Mouse (Mus musculus) liver, embryonic 16.5 days (tissue): ENCODE measurements around the gene Xylt1. TPM values are rescaled to one million over a fixed set of nuclear protein-coding genes. Genes with fewer than 3 reads are reported as not detected.

Experiments
- ATAC-seq: fragments of 200-750 bp; cut with Nextera tagmentation; 2 replicates; pipeline ENCODE4 v1.8.0; 2017; ENCODE audit warnings: low read depth, mild to moderate bottlenecking, moderate number of reproducible peaks, moderate library complexity
- H3K27ac ChIP-seq: fragments of 300-500 bp; sonication (generic); 2 replicates; pipeline ENCODE4 v1.5.1; 2014; ENCODE audit warnings: mild to moderate bottlenecking, low read length
- H3K27me3 ChIP-seq: fragments of 300-500 bp; sonication (generic); 2 replicates; pipeline ENCODE4 v1.6.1; 2014; ENCODE audit warnings: low read depth, low read length, mixed read lengths; ENCODE audit not compliant: control insufficient read depth, insufficient read depth
- H3K36me3 ChIP-seq: fragments of 300-500 bp; sonication (generic); 2 replicates; pipeline ENCODE4 v1.6.1; 2014; ENCODE audit warnings: mild to moderate bottlenecking; ENCODE audit not compliant: control insufficient read depth, insufficient read depth
- H3K4me1 ChIP-seq: fragments of 300-500 bp; sonication (generic); 2 replicates; pipeline ENCODE4 v1.6.1; 2014; ENCODE audit warnings: low read depth, low read length, mixed read lengths; ENCODE audit not compliant: control insufficient read depth
- H3K4me2 ChIP-seq: fragments of 300-500 bp; sonication (generic); 2 replicates; pipeline ENCODE4 v1.6.1; 2014; ENCODE audit warnings: low read depth, low read length, mixed read lengths
- H3K4me3 ChIP-seq: fragments of 300-500 bp; sonication (generic); 2 replicates; pipeline ENCODE4 v1.5.1; 2014; ENCODE audit warnings: low read depth, mild to moderate bottlenecking, low read length
- H3K9ac ChIP-seq: fragments of 300-500 bp; sonication (generic); 2 replicates; pipeline ENCODE4 v1.6.1; 2014; ENCODE audit warnings: low read depth, low read length
- H3K9me3 ChIP-seq: fragments of 300-500 bp; sonication (generic); replicated peaks from 2 replicates; pipeline ENCODE4 v1.6.1; 2016; ENCODE audit warnings: low read length; ENCODE audit not compliant: control insufficient read depth
- WGBS: fragments of 180-500 bp; shearing (Covaris S2); extraction: QIAGEN DNeasy Blood & Tissue Kit; methylation state at CpG from one replicate; pipeline ENCODE4 v1.1.7; 2014; ENCODE audit not compliant: insufficient replicate concordance; 5-methylcytosine and 5-hydroxymethylcytosine counted together
- polyA plus RNA-seq: library from polyadenylated mRNA; unstranded; fragments of >200 nt; fragmentation: Nextera tagmentation; extraction: Ambion mirVana; gene quantifications from 2 replicates; pipeline ENCODE4 v1.2.1, GENCODE M21; 2015

Gene Xylt1
- polyA plus RNA-seq, 1 experiment from 2014 or later, result 0.20 TPM

DNA sequence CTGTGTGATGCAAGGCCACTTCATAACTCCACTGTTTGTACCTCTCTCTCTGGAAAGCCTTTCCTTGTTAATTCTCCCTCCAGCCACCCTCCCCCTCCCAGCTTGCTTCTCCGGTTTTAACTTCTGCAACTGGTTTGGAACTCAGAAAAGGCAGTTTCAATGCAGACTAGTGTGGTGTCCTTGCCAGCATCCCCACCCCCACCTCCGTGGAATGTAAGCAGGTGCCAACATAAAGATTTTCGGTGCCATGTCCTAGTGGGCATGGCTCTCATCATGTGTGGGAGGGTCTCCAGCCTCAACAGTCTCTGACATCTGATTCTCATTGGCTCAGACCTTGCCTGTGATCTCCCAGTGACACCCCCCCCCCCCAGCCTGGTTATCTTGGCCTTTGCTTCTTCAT is 160.9 kb downstream of the Xylt1 start:
- no peak overlapping the region for H3K4me3 ChIP-seq
- H3K36me3 ChIP-seq, result no peaks in the 10 kb centered on the region
- H3K9me3 ChIP-seq, result no peaks in the 10 kb centered on the region
- H3K27me3 ChIP-seq, result no peaks in the 10 kb centered on the region
- H3K27ac ChIP-seq, result no peak overlapping the region
- no peak overlapping the region for H3K9ac ChIP-seq
- WGBS, result 66% methylated on average over 3 of the region's 3 CpGs
- H3K4me2 ChIP-seq, result no peak overlapping the region
- ATAC-seq, result no peak
- no peaks in the 10 kb centered on the region for H3K4me1 ChIP-seq

DNA sequence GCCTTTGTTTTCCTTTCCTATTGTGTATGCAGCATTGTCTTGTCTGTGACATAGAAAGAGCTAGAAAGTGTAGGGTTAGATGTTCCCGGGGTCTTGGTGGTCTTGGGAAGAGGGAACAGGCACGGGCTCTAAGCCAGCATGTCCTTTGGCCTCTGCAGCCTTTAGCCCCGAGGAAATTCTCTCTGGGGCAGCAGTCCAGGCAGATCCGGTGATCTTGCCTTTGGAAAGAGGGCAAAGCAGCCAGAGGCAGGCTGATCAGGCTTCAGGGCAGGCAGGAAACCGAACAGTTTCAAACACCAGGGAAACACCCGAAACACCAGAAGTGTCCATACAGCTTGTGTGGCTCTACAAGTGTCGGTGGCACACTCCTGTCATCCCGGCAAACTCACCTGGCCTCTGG is 162.3 kb downstream of the Xylt1 start:
- Histone ChIP-seq H3K4me1 (no peaks in the 10 kb centered on the region), H3K9me3 (no peaks in the 10 kb centered on the region), H3K4me3 (no peak overlapping the region), H3K9ac (no peak overlapping the region), H3K4me2 (no peak overlapping the region), H3K36me3 (no peaks in the 10 kb centered on the region), H3K27me3 (no peaks in the 10 kb centered on the region), H3K27ac (no peak overlapping the region)
- WGBS, result 53% methylated on average over 8 of the region's 8 CpGs
- ATAC-seq, result no peak

DNA sequence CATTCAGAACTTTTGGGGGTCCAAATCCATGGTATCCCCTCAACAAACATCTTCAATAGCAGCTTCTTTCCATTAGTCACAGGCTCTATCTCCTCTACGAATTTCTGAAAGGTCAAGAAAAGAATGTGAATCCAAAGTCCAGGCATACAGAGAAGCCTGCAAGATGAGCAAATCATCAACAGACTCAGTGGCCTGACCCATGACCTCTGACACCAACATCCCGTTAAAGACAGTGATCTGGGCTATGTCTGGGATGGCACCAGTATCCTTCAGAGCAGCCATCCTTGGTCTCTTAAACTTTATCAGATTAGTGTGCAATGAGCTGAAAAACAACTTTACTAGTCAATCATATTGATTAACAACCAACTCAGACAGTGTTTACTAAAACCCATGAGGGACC is 163.3 kb downstream of the Xylt1 start:
- H3K27ac ChIP-seq, result no peak overlapping the region
- ATAC-seq, result no peak
- no peak overlapping the region for H3K9ac ChIP-seq
- H3K4me1 ChIP-seq, result no peaks in the 10 kb centered on the region
- H3K4me2 ChIP-seq, result no peak overlapping the region
- no peaks in the 10 kb centered on the region for H3K36me3 ChIP-seq
- no peaks in the 10 kb centered on the region for H3K27me3 ChIP-seq
- 45% methylated on average over 2 of the region's 2 CpGs for WGBS
- no peak overlapping the region for H3K4me3 ChIP-seq
- no peaks in the 10 kb centered on the region for H3K9me3 ChIP-seq

DNA sequence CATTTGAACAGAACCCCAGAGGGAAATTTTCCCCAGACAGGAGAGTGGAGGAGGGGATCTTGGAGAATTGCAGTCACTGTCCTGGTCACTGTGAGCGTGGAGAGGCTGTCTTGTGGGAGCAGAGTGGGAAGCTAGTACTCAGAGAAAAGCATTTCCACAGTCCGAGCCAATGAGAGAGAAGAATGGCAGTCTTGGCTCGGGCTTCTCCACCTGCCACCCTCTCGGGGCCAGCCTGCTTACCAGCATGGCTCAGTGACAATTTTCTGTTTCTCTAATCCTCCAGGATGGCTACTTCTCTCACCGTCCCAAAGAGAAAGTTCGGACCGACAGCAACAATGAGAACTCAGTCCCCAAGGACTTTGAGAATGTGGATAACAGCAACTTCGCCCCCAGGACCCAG is 167.5 kb downstream of the Xylt1 start:
- no peaks in the 10 kb centered on the region for H3K36me3 ChIP-seq
- no peak for ATAC-seq
- 72% methylated on average over 8 of the region's 8 CpGs for WGBS

DNA sequence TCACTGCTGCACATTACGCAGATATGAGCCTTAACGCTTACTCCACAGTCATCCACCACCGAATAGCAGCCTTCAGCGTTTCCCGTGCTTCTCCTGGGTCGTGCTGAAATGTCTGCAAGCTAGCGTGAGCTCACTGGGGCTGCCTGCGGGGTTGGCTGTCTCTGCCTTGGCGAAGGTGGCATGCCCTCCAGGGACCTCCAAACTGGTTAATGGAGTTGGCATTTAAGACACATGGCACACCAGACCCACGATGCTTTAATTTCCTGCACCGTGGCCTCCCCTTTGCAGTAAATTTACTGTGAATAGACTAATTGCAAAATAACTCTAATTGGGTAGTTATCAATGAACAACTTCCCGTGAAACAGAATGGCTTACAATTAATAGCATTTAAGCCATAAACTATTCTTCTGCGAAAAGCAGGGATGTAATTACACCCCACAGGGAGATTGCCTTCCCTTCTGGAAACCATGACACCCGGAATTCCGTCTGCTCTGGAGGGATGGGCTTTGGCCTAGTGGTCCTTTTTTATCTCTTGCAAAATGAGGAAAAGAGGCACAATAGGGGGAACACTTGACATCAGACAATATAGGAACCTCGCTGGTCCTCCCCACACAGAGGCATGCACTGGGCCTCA is 170.3 kb downstream of the Xylt1 start:
- WGBS, result 74% methylated on average over 16 of the region's 16 CpGs
- ATAC-seq, result no peak
- Histone ChIP-seq H3K4me3 (no peak overlapping the region), H3K9ac (no peak overlapping the region), H3K27ac (no peak overlapping the region), H3K27me3 (no peaks in the 10 kb centered on the region), H3K4me2 (no peak overlapping the region), H3K4me1 (no peaks in the 10 kb centered on the region), H3K9me3 (no peaks in the 10 kb centered on the region), H3K36me3 (no peaks in the 10 kb centered on the region)

More for the DNA sequence above, 167.5 kb downstream of the Xylt1 start:
- no peaks in the 10 kb centered on the region for H3K4me1 ChIP-seq
- no peak overlapping the region for H3K4me3 ChIP-seq
- H3K27me3 ChIP-seq, result no peaks in the 10 kb centered on the region
- H3K9me3 ChIP-seq, result no peaks in the 10 kb centered on the region
- H3K4me2 ChIP-seq, result no peak overlapping the region
- no peak overlapping the region for H3K9ac ChIP-seq
- no peak overlapping the region for H3K27ac ChIP-seq

DNA sequence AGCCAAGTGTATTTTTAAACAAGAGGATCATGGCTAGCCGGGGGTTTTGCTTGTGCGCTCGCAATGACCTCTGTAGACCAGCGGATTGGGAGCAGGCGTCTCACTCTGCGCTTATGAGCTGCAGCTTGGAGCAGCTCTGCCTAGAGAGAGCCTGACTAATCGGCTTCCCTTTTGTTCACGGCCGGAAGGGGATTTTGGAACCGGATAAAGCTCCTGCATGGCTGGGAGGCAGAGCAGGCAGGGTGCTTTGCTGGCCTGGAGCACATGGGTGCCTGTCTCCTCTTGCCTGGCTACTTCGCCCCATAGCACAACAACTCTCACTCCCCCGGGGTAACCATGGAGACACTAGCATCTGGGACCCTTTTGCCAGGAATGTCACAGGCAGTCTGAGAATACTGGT is 172.4 kb downstream of the Xylt1 start:
- Histone ChIP-seq H3K27me3 (no peaks in the 10 kb centered on the region), H3K36me3 (no peaks in the 10 kb centered on the region), H3K4me2 (no peak overlapping the region), H3K9ac (no peak overlapping the region), H3K4me1 (no peaks in the 10 kb centered on the region), H3K9me3 (no peaks in the 10 kb centered on the region), H3K27ac (no peak overlapping the region), H3K4me3 (no peak overlapping the region)
- no peak for ATAC-seq
- 55% methylated on average over 12 of the region's 12 CpGs for WGBS

DNA sequence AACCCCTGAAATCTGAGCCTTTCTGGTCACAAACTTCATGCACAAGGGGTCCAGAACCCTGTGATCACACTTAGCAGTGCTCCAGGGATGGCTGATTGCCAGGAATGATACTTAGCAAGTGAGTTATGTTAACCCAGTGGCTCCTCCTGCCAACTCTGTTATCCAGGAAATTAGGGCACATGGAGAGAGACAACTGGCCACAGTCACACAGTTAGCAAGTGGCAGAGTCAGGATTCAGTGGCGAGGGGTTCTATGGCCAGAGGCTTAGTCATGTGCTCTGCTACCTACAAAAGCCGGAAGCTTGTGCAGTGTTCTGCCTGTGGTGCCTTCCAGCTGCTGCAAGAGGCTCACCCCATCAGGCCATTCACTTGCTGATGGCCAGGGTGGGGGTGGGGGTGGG is 175.0 kb downstream of the Xylt1 start:
- ATAC-seq, result no peak
- Histone ChIP-seq H3K4me1 (no peaks in the 10 kb centered on the region), H3K4me2 (no peak overlapping the region), H3K4me3 (no peak overlapping the region), H3K27ac (no peak overlapping the region), H3K9me3 (no peaks in the 10 kb centered on the region), H3K36me3 (no peaks in the 10 kb centered on the region), H3K27me3 (no peaks in the 10 kb centered on the region), H3K9ac (no peak overlapping the region)
- WGBS, result 73% methylated on average over 2 of the region's 2 CpGs

DNA sequence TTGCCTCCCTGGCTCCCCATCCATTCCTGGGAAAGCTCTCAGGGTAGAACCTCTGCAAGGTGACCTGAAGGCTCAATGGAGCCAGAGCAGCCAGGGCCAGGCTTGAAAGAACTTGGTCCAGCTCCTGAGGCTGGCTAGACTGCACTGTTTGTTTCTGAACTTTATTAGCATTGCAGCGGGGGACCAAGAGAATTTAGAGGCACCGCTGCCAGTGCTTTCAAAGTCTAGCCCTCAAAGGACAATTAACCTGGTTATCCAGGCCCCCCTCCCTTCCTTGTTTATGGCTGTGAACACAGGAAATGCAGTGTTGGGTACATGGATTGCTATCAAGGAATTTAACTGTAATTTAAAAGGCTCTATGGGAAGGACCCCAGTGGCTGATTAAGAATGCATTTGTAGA is 177.4 kb downstream of the Xylt1 start:
- no peaks in the 10 kb centered on the region for H3K27me3 ChIP-seq
- no peak overlapping the region for H3K4me2 ChIP-seq
- H3K4me3 ChIP-seq, result no peak overlapping the region
- WGBS, result 77% methylated on average over 2 of the region's 2 CpGs
- ATAC-seq, result no peak
- H3K27ac ChIP-seq, result no peak overlapping the region
- no peaks in the 10 kb centered on the region for H3K36me3 ChIP-seq
- no peaks in the 10 kb centered on the region for H3K9me3 ChIP-seq
- H3K9ac ChIP-seq, result no peak overlapping the region
- H3K4me1 ChIP-seq, result no peaks in the 10 kb centered on the region

DNA sequence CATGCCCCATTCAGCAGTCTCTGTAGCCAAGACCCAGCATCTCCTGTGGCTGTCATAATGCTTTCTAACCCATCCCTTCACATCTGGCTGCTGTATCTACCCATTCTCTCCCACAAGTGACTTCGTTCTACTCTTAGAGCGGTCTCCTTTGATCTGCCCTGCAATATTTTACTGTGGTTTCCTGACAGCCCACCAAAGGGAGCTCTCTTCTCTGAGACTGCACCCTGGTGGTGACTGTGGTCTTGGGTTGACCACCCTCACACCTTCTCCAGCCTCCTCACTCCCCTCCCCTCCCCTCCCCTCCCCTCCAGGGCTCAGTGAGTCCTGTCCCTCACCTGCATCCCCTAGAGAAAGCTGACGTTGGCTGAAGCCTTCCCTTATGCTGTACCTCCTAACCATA is 178.3 kb downstream of the Xylt1 start:
- Histone ChIP-seq H3K4me2 (no peak overlapping the region), H3K27ac (no peak overlapping the region), H3K9me3 (no peaks in the 10 kb centered on the region), H3K4me3 (no peak overlapping the region), H3K27me3 (no peaks in the 10 kb centered on the region), H3K36me3 (no peaks in the 10 kb centered on the region), H3K4me1 (no peaks in the 10 kb centered on the region), H3K9ac (no peak overlapping the region)
- WGBS, result 60% methylated on average over 3 of the region's 3 CpGs
- ATAC-seq, result no peak
